Mouse (Mus musculus) hindbrain, embryonic 11.5 days (tissue): ENCODE results near the gene Tom1l1. TPM values are rescaled to one million over a fixed set of nuclear protein-coding genes. Genes with fewer than 3 reads are reported as not detected.

ENCODE experiments used
- ATAC-seq: fragments of 200-750 bp; cut with Nextera tagmentation; 2 replicates; pipeline ENCODE4 v1.8.0; 2017; ENCODE audit warnings: mild to moderate bottlenecking, moderate TSS enrichment, moderate library complexity; ENCODE audit not compliant: low FRiP score
- DNase-seq: peaks from one replicate; pipeline ENCODE4 v3.0.0-alpha.2; 2015; ENCODE audit warnings: low spot score
- H3K27ac ChIP-seq: fragments of 300-500 bp; sonication (generic); 2 replicates; pipeline ENCODE4 v1.5.1; 2014; ENCODE audit warnings: mild to moderate bottlenecking, low read depth, low read length
- H3K27me3 ChIP-seq: fragments of 300-500 bp; sonication (generic); 2 replicates; pipeline ENCODE4 v1.6.1; 2014; ENCODE audit warnings: mild to moderate bottlenecking, low read length, moderate library complexity, mixed read lengths; ENCODE audit not compliant: control insufficient read depth, insufficient read depth
- H3K36me3 ChIP-seq: fragments of 300-500 bp; sonication (generic); 2 replicates; pipeline ENCODE4 v1.6.1; 2014; ENCODE audit warnings: mild to moderate bottlenecking, low read length, moderate library complexity, mixed read lengths; ENCODE audit not compliant: control insufficient read depth, insufficient read depth
- H3K4me1 ChIP-seq: fragments of 300-500 bp; sonication (generic); replicated peaks from 2 replicates; pipeline ENCODE4 v1.6.1; 2014; ENCODE audit warnings: low read length, mixed read lengths; ENCODE audit not compliant: control insufficient read depth, insufficient read depth
- H3K4me2 ChIP-seq: fragments of 300-500 bp; sonication (generic); replicated peaks from 2 replicates; pipeline ENCODE4 v1.6.1; 2014; ENCODE audit warnings: mild to moderate bottlenecking, low read depth, low read length
- H3K4me3 ChIP-seq: fragments of 300-500 bp; sonication (generic); 2 replicates; pipeline ENCODE4 v1.5.1; 2014; ENCODE audit warnings: low read depth, low read length
- H3K9ac ChIP-seq: fragments of 300-500 bp; sonication (generic); 2 replicates; pipeline ENCODE4 v1.6.1; 2014; ENCODE audit warnings: low read depth, low read length
- H3K9me3 ChIP-seq: fragments of 300-500 bp; sonication (generic); 2 replicates; pipeline ENCODE4 v1.6.1; 2016; ENCODE audit warnings: low read length; ENCODE audit not compliant: control insufficient read depth
- WGBS: fragments of 180-500 bp; shearing (Covaris S2); extraction: QIAGEN DNeasy Blood & Tissue Kit; methylation state at CpG from one replicate; pipeline ENCODE4 v1.1.7; 2014; 5-methylcytosine and 5-hydroxymethylcytosine counted together
- polyA plus RNA-seq: library from polyadenylated mRNA; unstranded; fragments of >200 nt; fragmentation: Nextera tagmentation; extraction: Ambion mirVana; gene quantifications from 2 replicates; pipeline ENCODE4 v1.2.1, GENCODE M21; 2014

The Tom1l1 gene
- polyA plus RNA-seq, 1 experiment from 2014 or later = 17.8 TPM

- DNase-seq = peak; percentile 20
- H3K36me3 ChIP-seq = no peaks in the 10 kb centered on the region
- H3K9me3 ChIP-seq = no peaks in the 10 kb centered on the region
- H3K9ac ChIP-seq = no peak overlapping the region
- ATAC-seq = no peak; the same call in 1 of the 2 replicates
- H3K4me3 ChIP-seq = no peak overlapping the region
- H3K27ac ChIP-seq = peak overlapping the region; percentile 7; the same call in 1 of the 2 replicates
- no peak overlapping the region for H3K4me2 ChIP-seq
- 31% methylated on average over 8 of the region's 8 CpGs for WGBS
- H3K4me1 ChIP-seq = no peaks in the 10 kb centered on the region; the same call in 1 of the 2 replicates
- no peaks in the 10 kb centered on the region for H3K27me3 ChIP-seq
These were observed 23.7 kb downstream of the Tom1l1 start for GRCm38 (mm10) chr11:90664345-90664986.

GRCm38 (mm10) chr11:90663618-90664297 lies 24.4 kb downstream of the Tom1l1 start:
- no peak overlapping the region for H3K4me2 ChIP-seq
- 31% methylated on average over 5 of the region's 5 CpGs for WGBS
- no peak overlapping the region for H3K4me3 ChIP-seq
- H3K27me3 ChIP-seq = no peaks in the 10 kb centered on the region
- H3K9me3 ChIP-seq = no peaks in the 10 kb centered on the region
- DNase-seq (peak; percentile 20), ATAC-seq (no peak)
- no peaks in the 10 kb centered on the region; the same call in 1 of the 2 replicates for H3K4me1 ChIP-seq
- no peaks in the 10 kb centered on the region for H3K36me3 ChIP-seq
- no peak overlapping the region for H3K27ac ChIP-seq
- H3K9ac ChIP-seq = no peak overlapping the region

GRCm38 (mm10) chr11:90663052-90663451 lies 25.1 kb downstream of the Tom1l1 start:
- Histone ChIP-seq H3K36me3 (no peaks in the 10 kb centered on the region), H3K27me3 (no peaks in the 10 kb centered on the region), H3K4me2 (no peak overlapping the region), H3K9me3 (no peaks in the 10 kb centered on the region), H3K4me3 (no peak overlapping the region), H3K9ac (no peak overlapping the region), H3K4me1 (no peaks in the 10 kb centered on the region; the same call in 1 of the 2 replicates), H3K27ac (no peak overlapping the region)
- DNase-seq (no peak), ATAC-seq (no peak)
- 73% methylated on average over 3 of the region's 3 CpGs for WGBS

GRCm38 (mm10) chr11:90660662-90661061 lies 27.5 kb downstream of the Tom1l1 start:
- 90% methylated on average over 4 of the region's 4 CpGs for WGBS
- DNase-seq = no peak
- Histone ChIP-seq H3K9me3 (no peaks in the 10 kb centered on the region), H3K4me3 (no peak overlapping the region), H3K4me2 (no peak overlapping the region), H3K36me3 (no peaks in the 10 kb centered on the region), H3K27me3 (no peaks in the 10 kb centered on the region), H3K9ac (no peak overlapping the region), H3K4me1 (no peaks in the 10 kb centered on the region; the same call in 1 of the 2 replicates), H3K27ac (no peak overlapping the region)
- no peak for ATAC-seq

- no peaks in the 10 kb centered on the region for H3K4me1 ChIP-seq
- DNase-seq (no peak), ATAC-seq (no peak)
- H3K9me3 ChIP-seq = no peaks in the 10 kb centered on the region
- H3K9ac ChIP-seq = no peak overlapping the region
- H3K27me3 ChIP-seq = no peaks in the 10 kb centered on the region
- WGBS = 86% methylated on average over 12 of the region's 12 CpGs
- H3K36me3 ChIP-seq = no peaks in the 10 kb centered on the region
- H3K27ac ChIP-seq = no peak overlapping the region
- no peak overlapping the region for H3K4me2 ChIP-seq
- no peak overlapping the region for H3K4me3 ChIP-seq
These were observed 30.6 kb downstream of the Tom1l1 start for GRCm38 (mm10) chr11:90657527-90657926.

- WGBS = 93% methylated on average over 4 of the region's 4 CpGs
- Histone ChIP-seq H3K4me3 (no peak overlapping the region), H3K4me1 (no peaks in the 10 kb centered on the region), H3K36me3 (0 out of 2 replicates have a peak, but pooled peaks cover 3% of the 10 kb centered on the region), H3K9ac (no peak overlapping the region), H3K9me3 (no peaks in the 10 kb centered on the region), H3K4me2 (no peak overlapping the region), H3K27ac (no peak overlapping the region), H3K27me3 (no peaks in the 10 kb centered on the region)
- ATAC-seq (no peak), DNase-seq (no peak)
These were observed 35.6 kb downstream of the Tom1l1 start for GRCm38 (mm10) chr11:90652603-90653002.

- Histone ChIP-seq H3K9ac (no peak overlapping the region), H3K36me3 (0 out of 2 replicates have a peak, but pooled peaks cover 3% of the 10 kb centered on the region), H3K4me3 (no peak overlapping the region), H3K4me1 (no peaks in the 10 kb centered on the region), H3K27ac (no peak overlapping the region), H3K4me2 (no peak overlapping the region), H3K9me3 (no peaks in the 10 kb centered on the region), H3K27me3 (no peaks in the 10 kb centered on the region)
- DNase-seq (no peak), ATAC-seq (no peak)
- 84% methylated on average over 9 of the region's 9 CpGs for WGBS
These were observed 37.8 kb downstream of the Tom1l1 start for GRCm38 (mm10) chr11:90650231-90650885.

- no peaks in the 10 kb centered on the region for H3K27me3 ChIP-seq
- no peak for DNase-seq
- H3K4me3 ChIP-seq = no peak overlapping the region
- H3K36me3 ChIP-seq = 0 out of 2 replicates have a peak, but pooled peaks cover 3% of the 10 kb centered on the region
- ATAC-seq = no peak
- H3K4me1 ChIP-seq = no peaks in the 10 kb centered on the region
- no peak overlapping the region for H3K9ac ChIP-seq
- no peaks in the 10 kb centered on the region for H3K9me3 ChIP-seq
- no peak overlapping the region for H3K27ac ChIP-seq
- H3K4me2 ChIP-seq = no peak overlapping the region
- 95% methylated on average over 6 of the region's 6 CpGs for WGBS
These were observed 38.4 kb downstream of the Tom1l1 start for GRCm38 (mm10) chr11:90649777-90650176.
